ENCODE assay signal across 25 mouse cellular contexts in the genomic region with DNA sequence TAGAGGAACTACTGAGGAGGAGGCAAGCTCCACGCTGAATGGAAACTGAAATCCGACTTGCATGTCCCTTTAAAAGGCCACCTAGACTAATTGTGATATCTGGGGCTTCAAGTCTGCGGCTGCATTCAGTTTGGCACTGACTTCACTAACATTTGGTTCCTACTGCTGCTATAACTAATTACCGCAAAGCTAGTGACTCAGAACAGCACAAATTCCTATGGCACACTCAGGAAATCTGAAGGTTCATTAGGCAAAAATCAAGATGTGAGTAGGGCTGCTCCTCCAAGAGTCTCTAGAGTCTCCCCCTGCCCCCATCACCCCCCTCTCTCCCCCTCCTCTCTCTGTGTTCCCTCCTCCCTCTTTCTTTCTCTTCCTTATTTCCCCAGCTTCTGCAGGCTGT.
DNase-seq lines count a peak whose midpoint lies in the region; ATAC-seq and TF ChIP-seq lines count a peak whose summit lies in the region.
"Had no signal": no experiment of that assay in that cellular context is flagged by ENCODE, and none has a peak within 500 bp of the region (broad histone marks: within the 10 kb centered on the region; RNA-seq: fewer than 3 reads in every experiment).

No protein-coding gene starts in this region.

- no peak overlapping the region for H3K4me2 ChIP-seq in hindbrain, postnatal 0 days (ENCODE audit: low read depth, low read length)
- H3K4me2 ChIP-seq: embryonic facial prominence, embryonic 12.5 days; liver, embryonic 11.5 days had no signal

- TF ChIP-seq CTCF in hindbrain, postnatal 0 days (IDR thresholded peaks at IDR 0.05; ENCODE audit: low read depth), result no peak

- no peak overlapping the region for H3K9ac ChIP-seq in hindbrain, postnatal 0 days (replicated peaks; ENCODE audit: low read length)
- H3K9ac ChIP-seq: embryonic facial prominence, embryonic 12.5 days; liver, postnatal 0 days had no signal

- H3K9me3 ChIP-seq in hindbrain, postnatal 0 days (ENCODE audit: low read length), result no peaks in the 10 kb centered on the region
- H3K9me3 ChIP-seq: embryonic facial prominence, embryonic 12.5 days; heart, embryonic 10.5 days had no signal

- 47% methylated on average over 4 of the region's 4 CpGs for WGBS in hindbrain, postnatal 0 days

- peak; percentile 69 for ATAC-seq in frontal cortex, adult (ENCODE audit: low TSS enrichment)
- no peak for ATAC-seq in hindbrain, postnatal 0 days
- ATAC-seq: intestine, embryonic 16.5 days; liver, postnatal 0 days; lung, postnatal 0 days; midbrain, embryonic 16.5 days had no signal

- no peaks in the 10 kb centered on the region for H3K36me3 ChIP-seq in hindbrain, postnatal 0 days (ENCODE audit: insufficient read depth, low read length)
- H3K36me3 ChIP-seq: embryonic facial prominence, embryonic 12.5 days; heart, embryonic 10.5 days had no signal

- H3K27ac ChIP-seq in hindbrain, postnatal 0 days, result no peak overlapping the region
- H3K27ac ChIP-seq: embryonic facial prominence, embryonic 12.5 days; heart, embryonic 10.5 days; layer of hippocampus, adult 2 months; macrophage had no signal

- no peak overlapping the region for H3K4me3 ChIP-seq in hindbrain, postnatal 0 days (ENCODE audit: low read length)
- H3K4me3 ChIP-seq: embryonic facial prominence, embryonic 12.5 days; heart, embryonic 10.5 days; layer of hippocampus, adult 2 months had no signal

- no peaks in the 10 kb centered on the region for H3K27me3 ChIP-seq in hindbrain, postnatal 0 days (ENCODE audit: insufficient read depth, low read length)
- H3K27me3 ChIP-seq: embryonic facial prominence, embryonic 12.5 days had no signal

- no peak for DNase-seq in frontal cortex, postnatal 14 days (ENCODE audit: low spot score in 2 of 2)
- DNase-seq in layer of hippocampus, adult 9-11 months, result peak; percentile 48
- no peak for DNase-seq in layer of hippocampus, postnatal 10 days (ENCODE audit: low spot score in 2 of 2)
- DNase-seq in Muller cell, postnatal 12 days (ENCODE audit: inconsistent ontology term), result peak; percentile 46
- peak; percentile 6 for DNase-seq in hindbrain, postnatal 0 days (ENCODE audit: low spot score)
- no peak for DNase-seq in embryo, embryonic 9.5 days (ENCODE audit: extremely low spot score)
- no peak for DNase-seq in adrenal gland, postnatal 4 days (ENCODE audit: low spot score in 2 of 2)
- DNase-seq: adrenal gland, postnatal 25 days; B cell, adult 2 months; cerebellum, adult 11-12 months; gastrocnemius, postnatal 10 days; kidney, adult 9 months; kidney, postnatal 14 days; liver, postnatal 0 days; right cerebral cortex, postnatal 14 days; spleen, adult 18-20 months had no signal

- no peaks in the 10 kb centered on the region for H3K4me1 ChIP-seq in hindbrain, postnatal 0 days (ENCODE audit: insufficient read depth, low read length)
- H3K4me1 ChIP-seq: embryonic facial prominence, embryonic 12.5 days; heart, embryonic 10.5 days had no signal

Comparison
In these comparisons a context has a peak if more than half of its experiments do, and no peak if none do; other contexts are left out.
1. DNase-seq: peak in layer of hippocampus, adult 9-11 months (single experiment), Muller cell, postnatal 12 days (single experiment) and hindbrain, postnatal 0 days (single experiment); none in frontal cortex, postnatal 14 days (0 of 2), layer of hippocampus, postnatal 10 days (0 of 2), embryo, embryonic 9.5 days (single experiment) and adrenal gland, postnatal 4 days (0 of 2).